Mouse (Mus musculus) G1E (cell line): ENCODE measurements at regions not wholly inside any gene's neighbourhood (a gene's known extent, or its start where the extent isn't known, plus 50 kb on each side); places are given as distances from the start of the nearest gene placed in this dataset.

Source experiments
- ATAC-seq: 2 replicates; pipeline ENCODE4 v1.8.0; 2016; ENCODE audit warnings: mild to moderate bottlenecking; ENCODE audit not compliant: insufficient number of reproducible peaks, poor library complexity, low FRiP score, severe bottlenecking; ENCODE audit errors: extremely low read depth
- DNase-seq: peaks from one replicate; pipeline ENCODE4 v3.0.0; 2012; ENCODE audit warnings: low spot score
- H3K27me3 ChIP-seq: 2 replicates; pipeline ENCODE4 v1.6.1; 2012; ENCODE audit warnings: mild to moderate bottlenecking, low read length, inconsistent platforms; ENCODE audit not compliant: insufficient read depth
- H3K36me3 ChIP-seq: replicated peaks from 2 replicates; pipeline ENCODE3; 2012; ENCODE audit warnings: mild to moderate bottlenecking, inconsistent platforms
- H3K4me1 ChIP-seq: 2 replicates; pipeline ENCODE4 v1.6.1; 2012; ENCODE audit warnings: low read depth, low read length, inconsistent platforms, mixed read lengths; ENCODE audit not compliant: insufficient read depth
- H3K4me3 ChIP-seq: 2 replicates; pipeline ENCODE4 v1.5.1; 2012; ENCODE audit warnings: low read depth, mild to moderate bottlenecking, inconsistent platforms, low read length, moderate library complexity, mixed read lengths
- H3K9me3 ChIP-seq: replicated peaks from 2 replicates; pipeline ENCODE4 v1.6.1; 2012; ENCODE audit warnings: inconsistent platforms
- CTCF ChIP-seq: IDR thresholded peaks from 2 replicates; pipeline ENCODE4 v1.5.1; 2012; ENCODE audit warnings: low read depth, low read length, inconsistent platforms, mixed read lengths
- GATA1 ChIP-seq: IDR thresholded peaks from 2 replicates; pipeline ENCODE4 v1.6.1; 2012; ENCODE audit warnings: borderline replicate concordance, low read length, inconsistent platforms, mixed read lengths
- GATA2 ChIP-seq: IDR thresholded peaks from 2 replicates; pipeline ENCODE4 v1.6.1; 2012; ENCODE audit warnings: low read depth, low read length, inconsistent platforms, borderline replicate concordance
- POLR2AphosphoS5 ChIP-seq: IDR thresholded peaks from 2 replicates; pipeline ENCODE4 v1.6.1; 2012; ENCODE audit warnings: low read depth, low read length, inconsistent platforms; ENCODE audit not compliant: insufficient replicate concordance
- TAL1 ChIP-seq: conservative IDR thresholded peaks from 2 replicates; pipeline ENCODE4 v1.6.1; 2012; ENCODE audit warnings: low read depth, low read length, inconsistent platforms, mixed read lengths

GRCm38 (mm10) chr1:125503878-125504277 lies 56.5 kb upstream of the Slc35f5 start:
- peaks cover 10% of the 10 kb centered on the region for H3K4me1 ChIP-seq
- no peak overlapping the region for H3K4me3 ChIP-seq
- no peaks in the 10 kb centered on the region for H3K36me3 ChIP-seq
- ATAC-seq (no peak), DNase-seq (no peak)
- H3K27me3 ChIP-seq, result peaks cover 12% of the 10 kb centered on the region
- TF ChIP-seq GATA2 (no peak), GATA1 (no peak), POLR2AphosphoS5 (no peak), TAL1 (no peak), CTCF (no peak)
- no peaks in the 10 kb centered on the region for H3K9me3 ChIP-seq

- no peaks in the 10 kb centered on the region for H3K36me3 ChIP-seq
- no peak for DNase-seq
- no peaks in the 10 kb centered on the region for H3K9me3 ChIP-seq
- ATAC-seq, result no peak
- H3K4me1 ChIP-seq, result peaks cover 10% of the 10 kb centered on the region
- TF ChIP-seq GATA1 (no peak), TAL1 (no peak), GATA2 (no peak), POLR2AphosphoS5 (no peak), CTCF (no peak)
- H3K4me3 ChIP-seq, result no peak overlapping the region
- H3K27me3 ChIP-seq, result peaks cover 12% of the 10 kb centered on the region
These were observed 52.4 kb upstream of the Slc35f5 start for GRCm38 (mm10) chr1:125507786-125508514.

GRCm38 (mm10) chr1:125508594-125509257 lies 51.7 kb upstream of the Slc35f5 start:
- Histone ChIP-seq H3K4me3 (no peak overlapping the region), H3K4me1 (peaks cover 8% of the 10 kb centered on the region), H3K27me3 (peaks cover 12% of the 10 kb centered on the region), H3K9me3 (no peaks in the 10 kb centered on the region), H3K36me3 (no peaks in the 10 kb centered on the region)
- ATAC-seq (no peak), DNase-seq (no peak)
- TF ChIP-seq CTCF (no peak), GATA2 (no peak), TAL1 (no peak), POLR2AphosphoS5 (no peak)
